Mouse (Mus musculus) spleen, adult 2 months (tissue): Measurements from ENCODE around the gene Sema6c. TPM values are rescaled to one million over a fixed set of nuclear protein-coding genes. Genes with fewer than 3 reads are reported as not detected.

Source experiments
- DNase-seq, 2 experiments: peaks; one replicate each; pipeline versions ENCODE4 v3.0.0 to v3.0.0-alpha.2; 2012 to 2021; ENCODE audit warnings: low spot score in 2 of 2, low read depth in 1 of 2
- H3K27ac ChIP-seq: fragments of 200-500 bp; 2 replicates; pipeline ENCODE4 v1.5.1; 2012; ENCODE audit warnings: low read length, inconsistent platforms; ENCODE audit not compliant: insufficient read depth
- H3K27me3 ChIP-seq: fragments of 200-500 bp; 2 replicates; pipeline ENCODE4 v1.6.1; 2012; ENCODE audit warnings: mild to moderate bottlenecking, moderate library complexity, low read length, inconsistent platforms; ENCODE audit not compliant: control insufficient read depth, insufficient read depth
- H3K36me3 ChIP-seq: fragments of 200-500 bp; 2 replicates; pipeline ENCODE4 v1.6.1; 2012; ENCODE audit warnings: mild to moderate bottlenecking, low read length, inconsistent platforms; ENCODE audit not compliant: control insufficient read depth, insufficient read depth
- H3K4me1 ChIP-seq: fragments of 200-500 bp; 2 replicates; pipeline ENCODE4 v1.6.1; 2011; ENCODE audit warnings: inconsistent platforms; ENCODE audit not compliant: control insufficient read depth, insufficient read depth, insufficient read length
- H3K4me3 ChIP-seq: fragments of 200-500 bp; 2 replicates; pipeline ENCODE4 v1.5.1; 2011; ENCODE audit warnings: mild to moderate bottlenecking, inconsistent platforms; ENCODE audit not compliant: insufficient read depth, insufficient read length; ENCODE audit errors: extremely low read depth
- CTCF ChIP-seq: fragments of 200-500 bp; IDR thresholded peaks from 2 replicates; pipeline ENCODE4 v1.5.1; 2011; ENCODE audit warnings: mild to moderate bottlenecking, inconsistent platforms; ENCODE audit not compliant: insufficient read depth, insufficient read length, insufficient replicate concordance; ENCODE audit errors: extremely low read depth
- POLR2A ChIP-seq: fragments of 200-500 bp; IDR thresholded peaks from 2 replicates; pipeline ENCODE4 v1.6.1; 2011; ENCODE audit warnings: low read depth, low read length, inconsistent platforms
- WGBS: fragments of 180-500 bp; shearing (Covaris S2); methylation state at CpG from one replicate; pipeline ENCODE4 v1.1.7; 2018; 5-methylcytosine and 5-hydroxymethylcytosine counted together
- polyA plus RNA-seq: library from polyadenylated mRNA; depleted of rRNA; stranded (reverse); fragments of >200 nt; gene quantifications from 2 replicates; pipeline ENCODE4 v1.2.3, GENCODE M21; 2012

Sema6c gene
- polyA plus RNA-seq, 1 experiment, result 2.2 TPM

DNA sequence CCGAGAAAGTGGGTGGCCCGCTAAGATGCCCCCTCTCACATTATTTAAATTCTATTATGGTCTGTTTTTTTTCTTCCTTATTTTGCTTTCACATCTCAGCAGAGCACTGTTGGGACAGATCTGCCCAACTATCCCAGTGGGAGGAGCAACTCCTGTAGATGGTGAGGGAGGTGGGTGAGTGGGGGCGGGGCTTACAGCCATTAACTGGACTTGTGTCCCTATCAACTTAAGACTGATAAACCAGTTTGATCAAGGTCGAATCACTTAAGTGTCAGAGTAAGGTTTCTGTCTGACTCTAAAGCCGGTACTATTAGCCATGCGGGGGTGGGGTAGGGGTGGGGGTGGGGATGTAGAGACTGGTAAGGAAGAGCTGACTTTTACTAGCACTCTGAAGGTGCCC lies 25.2 kb upstream of the Sema6c start:
- Histone ChIP-seq H3K4me3 (peak overlapping the region; percentile 47), H3K4me1 (peaks cover 30% of the 10 kb centered on the region), H3K36me3 (peaks cover 9% of the 10 kb centered on the region), H3K27me3 (no peaks in the 10 kb centered on the region), H3K27ac (peak overlapping the region; percentile 71)
- peak in 1 of 2 experiments; percentile 49 for DNase-seq
- TF ChIP-seq POLR2A (no peak), CTCF (no peak)
- 3% methylated on average over 6 of the region's 6 CpGs for WGBS

DNA sequence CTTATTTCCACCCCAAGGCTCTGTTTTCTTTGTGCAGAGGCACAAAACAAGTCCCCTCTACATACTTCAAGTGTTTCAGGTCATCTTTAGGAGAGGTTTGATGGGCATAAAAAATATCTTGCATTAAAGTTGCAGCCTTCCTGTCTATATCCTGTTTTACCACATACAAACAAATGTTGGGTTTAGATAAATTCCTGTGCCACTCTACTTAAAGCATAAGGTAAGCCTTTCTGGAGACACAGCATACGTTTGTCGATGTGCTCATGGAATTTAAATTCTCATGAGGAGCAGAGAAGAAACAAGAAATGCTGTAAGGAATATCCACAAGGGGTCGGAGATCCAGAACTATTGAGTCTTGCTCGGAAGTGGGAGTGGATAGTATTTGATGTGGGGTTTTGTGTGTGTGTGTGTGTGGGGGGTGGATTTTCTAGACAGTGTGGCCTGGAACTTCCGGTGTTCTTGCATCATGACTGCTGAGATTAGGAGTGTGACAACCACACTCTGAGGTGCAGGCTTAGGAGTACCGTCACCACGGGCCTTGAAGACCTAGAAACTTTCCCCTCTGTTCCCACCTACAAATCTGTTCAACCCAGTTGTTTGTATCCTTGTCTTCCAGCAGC lies 24.7 kb upstream of the Sema6c start:
- 0 out of 2 replicates have a peak, but pooled peaks have one; percentile 9 for TF ChIP-seq POLR2A
- TF ChIP-seq CTCF, result no peak
- Histone ChIP-seq H3K36me3 (peaks cover 12% of the 10 kb centered on the region), H3K4me3 (peak overlapping the region; percentile 11; the same call in 1 of the 2 replicates), H3K27me3 (no peaks in the 10 kb centered on the region), H3K4me1 (peaks cover 35% of the 10 kb centered on the region), H3K27ac (peak overlapping the region; percentile 71)
- DNase-seq, result peak in 1 of 2 experiments; percentile 27
- WGBS, result 19% methylated on average over 7 of the region's 7 CpGs

DNA sequence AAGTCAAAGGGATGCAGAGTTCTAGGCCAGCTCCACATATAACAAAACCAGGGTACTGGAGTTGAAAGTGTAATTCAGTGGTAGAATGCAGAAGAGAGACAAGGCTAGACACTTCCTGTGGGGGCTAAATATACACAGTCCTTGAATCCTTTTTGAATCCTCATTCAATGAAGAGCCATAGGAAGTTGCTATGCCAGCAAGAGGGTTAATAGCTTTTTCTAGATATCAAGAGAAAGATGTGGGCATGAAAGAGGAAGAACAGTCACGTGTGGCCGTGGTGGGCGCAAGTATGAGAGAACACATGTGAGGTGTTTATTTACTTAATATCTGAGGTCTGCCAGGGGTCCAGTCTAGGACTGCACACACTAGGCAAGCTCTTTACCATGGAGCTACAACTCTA lies 23.9 kb upstream of the Sema6c start:
- peak in 1 of 2 experiments; percentile 37 for DNase-seq
- Histone ChIP-seq H3K27ac (peak overlapping the region; percentile 71), H3K4me3 (no peak overlapping the region), H3K27me3 (no peaks in the 10 kb centered on the region), H3K4me1 (peaks cover 36% of the 10 kb centered on the region), H3K36me3 (peaks cover 12% of the 10 kb centered on the region)
- 23% methylated on average over 3 of the region's 3 CpGs for WGBS
- no peak for TF ChIP-seq POLR2A
- no peak for TF ChIP-seq CTCF

DNA sequence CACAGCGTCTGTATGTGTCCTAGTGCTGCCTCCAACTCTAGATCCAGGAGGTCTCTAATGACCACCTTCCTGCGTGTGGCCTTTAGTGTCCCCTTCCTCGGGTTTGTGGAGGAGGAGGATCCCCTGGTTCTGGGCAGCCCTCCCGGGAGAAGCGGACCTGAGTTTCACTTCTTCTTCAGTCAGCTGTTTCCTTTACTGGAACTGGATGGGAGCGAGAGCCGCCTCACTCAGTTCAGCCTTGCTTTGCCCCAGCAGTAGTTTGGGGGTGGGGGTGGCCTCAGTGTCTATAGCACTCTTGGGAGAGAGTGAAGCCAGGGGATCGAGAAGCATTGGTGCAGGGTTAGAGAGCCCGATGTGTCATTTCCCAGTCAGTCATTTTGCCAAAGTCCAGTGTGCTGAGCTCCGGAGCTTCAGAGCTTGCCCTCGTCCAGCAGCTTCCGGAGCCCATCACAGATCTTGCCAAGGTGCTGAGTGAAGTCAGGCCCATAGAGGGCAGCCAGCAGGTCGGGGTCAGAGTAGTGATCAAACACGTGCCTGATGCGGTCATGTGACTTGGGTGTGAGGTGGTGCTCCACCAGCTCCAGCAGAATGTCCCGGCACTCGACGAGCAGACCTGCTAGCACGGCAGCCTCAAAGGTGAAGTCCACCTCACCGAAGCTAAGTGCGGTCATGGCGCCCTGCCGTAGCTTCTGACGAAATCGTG lies 20.5 kb upstream of the Sema6c start:
- Histone ChIP-seq H3K4me3 (peak overlapping the region; percentile 35; the same call in 1 of the 2 replicates), H3K36me3 (peaks cover 12% of the 10 kb centered on the region), H3K4me1 (peaks cover 32% of the 10 kb centered on the region; the same call in 1 of the 2 replicates), H3K27ac (peak overlapping the region; percentile 64), H3K27me3 (no peaks in the 10 kb centered on the region)
- 62% methylated on average over 25 of the region's 25 CpGs for WGBS
- peak in 1 of 2 experiments; percentile 27 for DNase-seq
- TF ChIP-seq CTCF (no peak), POLR2A (no peak)

DNA sequence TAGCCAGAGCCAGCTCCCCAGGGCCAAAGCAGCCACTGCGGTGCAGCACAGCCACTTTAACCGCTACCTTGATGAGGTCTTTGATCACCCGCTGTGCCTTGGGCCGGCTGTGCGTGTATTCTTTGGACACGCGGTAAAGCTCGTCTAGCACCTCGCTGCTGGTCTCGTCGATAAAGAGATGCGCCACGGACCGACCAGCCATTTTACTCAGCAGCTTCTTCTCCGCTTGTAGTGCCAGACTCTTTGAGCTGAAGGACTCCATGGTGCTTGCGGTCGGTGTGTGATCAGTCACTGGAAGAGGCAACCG lies 20.0 kb upstream of the Sema6c start:
- WGBS, result 87% methylated on average over 18 of the region's 18 CpGs
- TF ChIP-seq CTCF (no peak), POLR2A (no peak)
- peaks cover 32% of the 10 kb centered on the region; the same call in 1 of the 2 replicates for H3K4me1 ChIP-seq
- H3K4me3 ChIP-seq, result peak overlapping the region; percentile 8; the same call in 1 of the 2 replicates
- no peak for DNase-seq
- H3K36me3 ChIP-seq, result peaks cover 12% of the 10 kb centered on the region
- peak overlapping the region; percentile 64 for H3K27ac ChIP-seq
- H3K27me3 ChIP-seq, result no peaks in the 10 kb centered on the region

DNA sequence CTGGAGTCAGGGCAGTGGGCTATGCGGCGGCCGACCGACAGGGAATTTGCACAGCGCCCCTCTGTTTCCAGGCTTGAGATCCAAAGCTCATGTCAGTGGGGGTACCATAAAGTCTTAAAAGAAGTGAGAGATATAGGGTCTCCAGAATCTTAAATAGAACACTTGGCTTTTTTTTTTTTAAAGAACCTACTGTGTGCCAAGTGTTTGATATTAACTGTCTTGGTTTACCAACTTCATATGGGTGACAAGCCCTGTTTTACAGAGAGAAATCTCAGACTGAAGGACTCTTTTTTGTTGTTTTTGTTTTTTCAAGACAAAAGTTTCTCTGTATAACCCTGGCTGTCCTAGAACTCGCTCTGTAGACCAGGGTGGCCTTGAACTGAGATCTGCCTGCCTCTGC lies 19.5 kb upstream of the Sema6c start:
- H3K4me3 ChIP-seq, result peak overlapping the region; percentile 82
- 94% methylated on average over 6 of the region's 6 CpGs for WGBS

More for the DNA sequence above, 19.5 kb upstream of the Sema6c start:
- DNase-seq, result no peak
- Histone ChIP-seq H3K4me1 (peaks cover 28% of the 10 kb centered on the region; the same call in 1 of the 2 replicates), H3K36me3 (peaks cover 12% of the 10 kb centered on the region), H3K27ac (peak overlapping the region; percentile 94), H3K27me3 (no peaks in the 10 kb centered on the region)
- TF ChIP-seq CTCF (no peak), POLR2A (no peak)
